Mouse (Mus musculus) bone marrow, adult 2 months (tissue): Measurements from ENCODE around the gene Rdh9. TPM values are rescaled to one million over a fixed set of nuclear protein-coding genes. Genes with fewer than 3 reads are reported as not detected.
"Not testable (repeated sequence)": the region's sequence is repeated elsewhere in the genome, so short reads cannot be mapped to it uniquely, and the experiment has no call there.

ENCODE experiments used
- H3K27ac ChIP-seq: fragments of 200-500 bp; 2 replicates; pipeline ENCODE4 v1.5.1; 2012; ENCODE audit warnings: low read depth, mild to moderate bottlenecking, control low read depth, inconsistent platforms, low read length; ENCODE audit not compliant: control insufficient read depth, poor library complexity, insufficient read depth
- H3K4me1 ChIP-seq: fragments of 200-500 bp; 2 replicates; pipeline ENCODE4 v1.6.1; 2011; ENCODE audit warnings: low read length; ENCODE audit not compliant: control insufficient read depth, insufficient read depth
- H3K4me3 ChIP-seq: fragments of 200-500 bp; replicated peaks from 2 replicates; pipeline ENCODE3; 2011; ENCODE audit warnings: mild to moderate bottlenecking, low read depth, low read length, control low read depth; ENCODE audit not compliant: control insufficient read depth
- CTCF ChIP-seq: fragments of 200-500 bp; IDR thresholded peaks from 2 replicates; pipeline ENCODE4 v1.5.1; 2011; ENCODE audit warnings: low read length, control low read depth; ENCODE audit not compliant: control insufficient read depth, insufficient read depth
- POLR2A ChIP-seq: fragments of 200-500 bp; IDR thresholded peaks from 2 replicates; pipeline ENCODE4 v1.6.1; 2011; ENCODE audit warnings: low read depth, mild to moderate bottlenecking, control low read depth, low read length, borderline replicate concordance; ENCODE audit not compliant: control insufficient read depth
- WGBS: fragments of 180-500 bp; shearing (Covaris S2); methylation state at CpG from one replicate; pipeline ENCODE4 v1.1.7; 2018; 5-methylcytosine and 5-hydroxymethylcytosine counted together
- polyA plus RNA-seq: library from polyadenylated mRNA; stranded (reverse); fragments of >200 nt; gene quantifications from 2 replicates; pipeline ENCODE4 v1.2.4, GENCODE M21; 2011; ENCODE audit warnings: low replicate concordance; ENCODE audit not compliant: missing spikeins, insufficient read depth, insufficient read length

Rdh9 gene
- polyA plus RNA-seq, 1 experiment: 0.55 TPM

DNA sequence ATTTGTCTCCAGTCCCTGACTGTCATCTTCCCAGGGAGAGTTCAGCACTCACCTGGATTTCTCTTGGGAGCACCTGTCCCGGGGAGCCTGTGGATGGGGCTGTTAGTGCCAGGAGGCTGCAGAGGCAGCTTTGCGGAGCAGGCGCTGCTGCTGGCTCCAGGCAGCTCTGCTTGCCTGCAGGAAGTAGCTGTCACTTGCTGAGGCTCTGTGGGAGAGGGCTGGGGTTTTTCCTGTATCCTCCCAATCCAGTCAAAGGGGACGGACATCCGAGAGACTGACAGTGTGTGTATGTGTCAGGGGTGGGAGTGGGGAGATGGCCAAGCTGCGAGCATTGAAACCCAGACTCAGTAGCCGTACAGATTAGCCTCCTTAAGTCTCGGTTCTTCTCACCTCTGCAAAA lies 24.6 kb upstream of the Rdh9 start, which contains the start of gene Gpr182:
TSS of gene Gpr182 (minus strand) at position 185 of the 400 bp plus-strand sequence.
- H3K27ac ChIP-seq: no peak within 1 kb of the TSS
- H3K4me1 ChIP-seq: no peaks in the 10 kb centered on the region; the same call in 1 of the 2 replicates
- H3K4me3 ChIP-seq: no peak within 1 kb of the TSS
- 50% methylated on average over 8 of the region's 8 CpGs for WGBS
- TF ChIP-seq CTCF (no peak), POLR2A (no peak)

- H3K4me1 ChIP-seq: no peaks in the 10 kb centered on the region; the same call in 1 of the 2 replicates
- H3K27ac ChIP-seq: no peak overlapping the region
- TF ChIP-seq CTCF (no peak), POLR2A (no peak)
- 69% methylated on average over 6 of the region's 6 CpGs for WGBS
- H3K4me3 ChIP-seq: no peak overlapping the region
These were observed 21.5 kb upstream of the Rdh9 start for GRCm38 (mm10) chr10:127754566-127755166.

GRCm38 (mm10) chr10:127755246-127755645 lies 20.9 kb upstream of the Rdh9 start:
- H3K4me1 ChIP-seq: no peaks in the 10 kb centered on the region
- TF ChIP-seq CTCF (no peak), POLR2A (no peak)
- H3K27ac ChIP-seq: no peak overlapping the region
- WGBS: 38% methylated on average over 3 of the region's 3 CpGs
- H3K4me3 ChIP-seq: no peak overlapping the region

GRCm38 (mm10) chr10:127755770-127756468 lies 20.3 kb upstream of the Rdh9 start:
- WGBS: 38% methylated on average over 18 of the region's 18 CpGs
- H3K4me3 ChIP-seq: no peak overlapping the region
- TF ChIP-seq POLR2A (no peak), CTCF (no peak)
- no peak overlapping the region for H3K27ac ChIP-seq
- H3K4me1 ChIP-seq: no peaks in the 10 kb centered on the region

DNA sequence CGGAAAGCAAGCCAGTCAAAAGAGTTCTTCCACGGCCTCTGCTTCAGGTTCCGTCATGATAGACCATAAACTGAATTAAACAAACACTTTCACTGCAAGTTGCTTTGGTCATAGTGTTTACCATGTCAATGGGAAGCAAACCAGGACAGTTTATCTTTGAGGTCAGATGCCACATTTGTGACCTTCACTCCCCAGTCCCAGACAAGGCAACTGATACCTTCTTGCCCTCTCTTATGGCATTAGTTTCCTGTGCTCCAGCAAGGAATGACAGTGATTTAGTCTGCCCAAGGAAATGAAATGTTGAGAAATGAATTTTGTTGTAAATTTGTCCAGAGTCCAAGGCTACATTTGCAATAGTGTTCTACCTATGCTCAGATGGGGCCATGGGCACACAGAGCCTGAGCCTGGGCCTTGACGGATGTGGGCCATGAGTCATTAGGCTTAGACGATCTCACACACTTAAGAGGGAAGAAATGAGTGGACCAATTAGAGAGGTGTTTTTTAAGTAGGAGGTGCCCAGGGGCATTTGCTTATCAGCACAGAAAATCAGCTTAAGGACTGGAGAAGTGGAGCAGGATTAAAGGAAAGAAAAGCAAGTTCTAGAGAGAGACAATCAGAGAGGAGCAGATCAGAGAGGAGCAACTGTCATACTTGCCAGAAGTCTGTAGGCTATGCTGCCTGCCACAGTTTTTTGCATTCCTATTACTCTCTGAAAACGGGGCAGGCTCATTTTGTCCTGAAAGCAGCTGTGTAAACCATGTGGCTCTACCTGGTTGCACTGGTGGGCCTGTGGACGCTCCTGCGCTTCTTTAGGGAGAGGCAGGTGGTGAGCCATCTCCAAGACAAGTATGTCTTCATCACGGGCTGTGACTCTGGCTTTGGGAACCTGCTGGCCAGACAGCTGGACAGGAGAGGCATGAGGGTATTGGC lies 16.7 kb upstream of the Rdh9 start, which contains the start of the genes Rdh1 and Rdh16f1:
TSS of gene Rdh1 (plus strand) at position 541 of the 930 bp plus-strand sequence.
TSS of gene Rdh16f1 (plus strand) at position 607 of the 930 bp plus-strand sequence.
- Histone ChIP-seq H3K4me1 (no peaks in the 10 kb centered on the region), H3K4me3 (no peak within 1 kb of the TSS), H3K27ac (no peak within 1 kb of the TSS)
- TF ChIP-seq CTCF: no peak
- TF ChIP-seq POLR2A: no peak
- whole genome bisulfite sequencing: 74% methylated on average over 9 of the region's 9 CpGs

DNA sequence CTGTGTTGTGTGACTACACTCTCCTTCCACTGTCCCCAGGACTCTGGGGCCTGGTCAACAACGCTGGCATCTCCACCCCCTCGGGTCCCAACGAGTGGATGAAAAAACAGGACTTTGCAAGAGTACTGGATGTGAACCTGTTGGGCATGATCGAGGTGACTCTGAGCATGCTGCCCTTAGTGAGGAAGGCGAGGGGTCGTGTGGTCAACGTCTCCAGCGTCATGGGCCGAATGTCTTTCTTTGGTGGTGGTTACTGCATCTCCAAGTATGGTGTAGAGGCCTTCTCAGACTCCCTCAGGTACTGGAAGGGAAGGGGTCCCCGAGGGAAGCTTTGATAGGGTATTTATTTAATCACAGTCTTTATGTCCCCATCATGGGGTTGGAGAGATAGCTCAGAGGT lies 13.3 kb upstream of the Rdh9 start:
- H3K27ac ChIP-seq, H3K4me1 ChIP-seq, H3K4me3 ChIP-seq: not testable (repeated sequence)
- WGBS: 80% methylated on average over 10 of the region's 10 CpGs

- 70% methylated on average over 12 of the region's 12 CpGs for WGBS
- H3K27ac ChIP-seq: no peak overlapping the region
These were observed 12.1 kb upstream of the Rdh9 start for GRCm38 (mm10) chr10:127763914-127764680.

More at GRCm38 (mm10) chr10:127763914-127764680, 12.1 kb upstream of the Rdh9 start:
- Histone ChIP-seq H3K4me3 (no peak overlapping the region), H3K4me1 (no peaks in the 10 kb centered on the region)
- no peak for TF ChIP-seq POLR2A
- TF ChIP-seq CTCF: no peak
